Mouse (Mus musculus) T-cell, adult 2 months (primary cell): ENCODE measurements around the gene Elk4.

Experiments
- DNase-seq: peaks from one replicate; pipeline ENCODE4 v3.0.0; 2022; ENCODE audit warnings: low spot score

The Elk4 gene

GRCm38 (mm10) chr1:131987432-131987831 lies 20.0 kb upstream of the Elk4 start:
- DNase-seq: no peak

GRCm38 (mm10) chr1:131989476-131989875 lies 17.9 kb upstream of the Elk4 start:
- DNase-seq: no peak

DNA sequence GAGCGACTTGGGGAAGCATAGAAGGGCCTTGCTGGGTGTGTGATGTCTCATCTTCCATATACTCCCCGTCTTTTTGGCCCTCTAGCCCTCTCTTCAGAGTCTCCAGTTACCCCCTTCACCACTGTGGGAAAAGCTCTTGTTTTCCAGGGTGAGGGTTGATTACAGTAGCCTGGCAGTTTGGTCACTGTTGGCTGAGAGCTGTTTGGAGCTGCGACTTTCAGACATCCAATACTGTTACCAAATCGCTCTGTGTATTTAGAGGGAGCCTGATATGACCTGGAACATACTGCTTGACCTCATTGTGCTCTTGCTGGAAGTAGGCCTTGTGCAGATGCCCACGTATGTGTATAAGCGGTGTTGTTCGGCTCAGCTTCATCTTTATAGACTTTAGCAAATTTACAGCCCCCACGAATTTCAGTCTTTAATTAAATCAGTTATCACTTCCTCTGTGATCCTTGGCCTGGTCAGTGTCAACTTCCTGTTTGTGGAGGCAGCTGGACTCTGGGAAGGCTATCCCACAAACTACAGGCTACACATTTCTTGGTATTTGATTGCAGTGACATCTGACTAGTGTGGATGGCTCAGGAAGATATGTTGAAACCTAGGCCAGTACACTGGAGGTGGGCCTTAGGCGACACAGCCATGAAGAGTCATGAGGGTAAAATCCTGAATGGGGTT lies 17.2 kb upstream of the Elk4 start:
- no peak for DNase-seq

DNA sequence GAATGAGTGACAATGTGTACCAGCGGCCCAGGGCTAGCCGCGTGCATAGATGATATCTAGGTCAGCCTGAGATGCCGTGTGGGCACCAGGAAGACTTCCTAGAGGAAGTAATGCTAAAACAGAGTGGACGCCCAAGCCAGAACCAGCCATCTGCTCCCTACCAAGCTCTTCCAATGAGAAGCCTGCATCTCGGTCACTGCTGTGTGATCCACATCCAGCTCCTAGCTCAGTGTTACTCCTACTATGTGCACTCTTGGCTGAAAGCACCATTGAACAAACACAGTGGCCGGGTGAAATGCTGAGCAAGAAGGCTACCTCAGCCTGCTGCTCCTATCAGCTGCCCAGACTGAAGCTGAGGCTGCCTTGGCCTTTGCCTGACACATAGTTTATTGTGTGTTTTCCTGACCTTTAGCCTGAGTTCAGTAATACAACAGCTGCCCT lies 14.8 kb upstream of the Elk4 start:
- no peak for DNase-seq

GRCm38 (mm10) chr1:131993169-131994040 lies 14.0 kb upstream of the Elk4 start:
- DNase-seq: no peak

GRCm38 (mm10) chr1:131995062-131995461 lies 12.3 kb upstream of the Elk4 start:
- peak; percentile 68 for DNase-seq

GRCm38 (mm10) chr1:132000506-132000905 lies 6.9 kb upstream of the Elk4 start:
- peak; percentile 38 for DNase-seq

DNA sequence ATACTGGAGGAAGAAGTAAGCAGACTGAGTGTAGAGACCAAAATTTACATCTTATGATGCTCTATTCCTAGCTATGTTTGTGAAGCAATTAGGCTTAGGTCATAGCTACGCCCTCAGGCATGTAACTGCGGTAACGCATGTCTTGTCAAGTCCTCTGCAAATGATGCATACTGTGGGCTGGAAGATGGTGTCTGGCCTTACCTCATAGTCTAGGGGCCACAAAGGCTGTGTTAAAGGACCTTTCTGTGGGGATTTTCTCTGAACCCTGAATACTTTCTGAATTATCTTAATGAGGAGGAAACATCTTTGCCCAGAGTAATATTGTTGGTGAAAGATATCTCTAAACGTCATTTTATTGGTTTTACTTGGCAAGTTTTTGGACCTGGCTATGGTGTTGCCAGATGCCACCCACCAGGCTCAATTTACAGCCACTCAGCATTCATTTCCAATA lies 5.5 kb upstream of the Elk4 start:
- DNase-seq: no peak

GRCm38 (mm10) chr1:132003111-132003510 lies 4.3 kb upstream of the Elk4 start:
- no peak for DNase-seq

DNA sequence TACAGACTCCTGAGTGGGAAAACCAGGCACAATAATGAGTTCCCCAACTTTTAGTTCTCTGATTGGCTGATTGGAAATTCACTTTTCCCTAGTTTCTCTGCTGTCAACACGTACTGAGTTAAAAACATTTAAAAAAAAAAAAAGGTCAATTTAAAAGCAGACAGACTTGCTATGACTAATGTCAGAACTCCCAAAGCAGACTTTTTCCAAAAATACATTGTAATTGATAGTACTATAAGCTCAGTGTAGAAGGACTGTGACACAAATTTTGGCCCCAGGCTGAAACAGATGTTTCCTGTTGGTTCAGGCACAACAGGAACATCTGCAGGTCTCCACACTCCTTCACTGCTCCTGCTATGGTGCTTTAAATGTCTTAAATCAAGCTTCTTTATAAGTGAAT lies 3.6 kb upstream of the Elk4 start:
- DNase-seq: no peak

DNA sequence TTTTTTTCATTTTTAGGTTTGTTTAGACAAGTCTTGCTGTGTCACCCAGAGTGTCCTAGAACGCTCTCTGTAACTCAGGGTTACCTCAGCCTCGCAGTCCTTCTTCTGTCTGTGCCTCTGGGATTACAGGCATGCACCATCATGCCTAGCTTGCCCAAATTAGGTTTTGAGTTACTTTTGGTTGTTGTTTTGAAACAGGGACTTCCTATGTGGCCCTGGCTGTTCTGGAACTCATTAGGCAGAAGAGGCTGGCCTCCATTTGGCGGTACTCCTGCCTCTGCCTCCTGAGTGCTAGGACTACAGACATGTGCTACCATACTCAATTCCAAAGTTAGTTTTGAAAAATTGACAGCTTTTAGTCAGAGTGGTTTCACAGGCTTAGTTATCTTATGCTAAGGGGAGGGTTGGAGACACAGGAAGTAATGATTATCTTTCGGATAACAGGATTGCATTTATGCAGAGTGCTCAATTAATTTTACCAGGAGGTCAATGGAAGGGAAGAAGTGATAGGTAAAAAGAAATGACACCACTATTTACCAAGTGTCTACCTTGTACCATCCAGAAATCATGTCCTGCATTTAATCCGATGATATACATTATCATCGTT lies 2.7 kb upstream of the Elk4 start:
- DNase-seq: no peak

DNA sequence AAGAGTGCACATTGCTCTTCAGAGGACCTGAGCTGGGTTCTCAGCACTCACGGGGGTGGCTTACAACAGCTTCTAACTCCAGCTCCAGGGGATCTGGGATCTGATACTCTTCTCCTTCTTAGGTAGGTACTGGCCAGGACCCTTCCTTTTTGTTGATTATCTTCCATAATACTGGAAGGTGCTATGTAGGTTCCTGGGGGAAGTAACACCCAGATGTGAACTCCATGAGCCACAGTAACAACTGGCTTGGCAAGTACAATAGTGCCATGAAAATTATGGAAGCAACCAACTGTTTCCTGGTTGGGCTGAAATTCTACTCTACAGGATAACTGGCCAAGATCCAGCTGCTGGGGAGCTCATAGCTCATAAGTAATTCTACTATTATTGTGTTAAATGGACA lies 1.9 kb upstream of the Elk4 start:
- DNase-seq: no peak

DNA sequence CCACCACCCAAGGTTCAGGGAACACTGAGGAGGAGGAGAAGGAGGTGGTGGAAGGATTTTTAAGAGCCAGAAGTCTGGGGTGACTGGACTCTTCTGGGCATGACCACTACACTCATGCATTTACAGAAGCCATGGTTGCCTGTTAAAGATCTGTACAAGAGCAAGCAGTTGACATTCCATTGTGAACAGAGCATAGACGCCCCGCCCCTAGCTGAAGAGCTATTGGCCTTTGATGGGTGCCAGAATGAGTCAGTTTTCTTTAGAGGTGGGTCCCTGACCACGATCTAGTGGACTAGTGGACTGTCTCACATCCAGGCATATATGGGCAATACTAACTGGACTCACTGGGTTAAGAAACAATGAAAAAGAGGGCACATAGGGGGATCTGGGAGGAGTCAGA lies 1.4 kb upstream of the Elk4 start:
- DNase-seq: no peak

DNA sequence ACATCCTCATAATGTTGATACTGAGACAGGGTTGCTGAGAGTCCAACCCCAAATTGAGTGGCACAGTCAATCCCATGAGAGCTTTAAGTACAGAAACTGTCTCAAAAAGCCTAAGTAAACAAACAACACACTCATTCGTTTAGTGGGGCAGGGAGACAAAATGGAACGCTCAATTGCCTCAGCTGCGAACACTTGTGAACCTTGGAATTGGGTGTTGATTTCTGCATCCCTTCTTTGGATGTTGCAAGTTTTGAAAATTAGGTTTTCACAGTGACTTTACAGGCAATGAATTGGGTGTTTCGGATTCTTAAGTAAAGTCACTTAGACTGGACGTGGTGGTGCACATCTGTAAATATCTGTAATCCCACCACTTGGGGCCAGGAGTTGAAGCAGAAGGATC lies 686 bp upstream of the Elk4 start:
- DNase-seq: no peak

- peak; percentile 95 for DNase-seq
Measured at GRCm38 (mm10) chr1:132007828-132008827, 721 bp downstream of the Elk4 start.

GRCm38 (mm10) chr1:132008881-132009644 lies 1.7 kb downstream of the Elk4 start:
- no peak for DNase-seq

DNA sequence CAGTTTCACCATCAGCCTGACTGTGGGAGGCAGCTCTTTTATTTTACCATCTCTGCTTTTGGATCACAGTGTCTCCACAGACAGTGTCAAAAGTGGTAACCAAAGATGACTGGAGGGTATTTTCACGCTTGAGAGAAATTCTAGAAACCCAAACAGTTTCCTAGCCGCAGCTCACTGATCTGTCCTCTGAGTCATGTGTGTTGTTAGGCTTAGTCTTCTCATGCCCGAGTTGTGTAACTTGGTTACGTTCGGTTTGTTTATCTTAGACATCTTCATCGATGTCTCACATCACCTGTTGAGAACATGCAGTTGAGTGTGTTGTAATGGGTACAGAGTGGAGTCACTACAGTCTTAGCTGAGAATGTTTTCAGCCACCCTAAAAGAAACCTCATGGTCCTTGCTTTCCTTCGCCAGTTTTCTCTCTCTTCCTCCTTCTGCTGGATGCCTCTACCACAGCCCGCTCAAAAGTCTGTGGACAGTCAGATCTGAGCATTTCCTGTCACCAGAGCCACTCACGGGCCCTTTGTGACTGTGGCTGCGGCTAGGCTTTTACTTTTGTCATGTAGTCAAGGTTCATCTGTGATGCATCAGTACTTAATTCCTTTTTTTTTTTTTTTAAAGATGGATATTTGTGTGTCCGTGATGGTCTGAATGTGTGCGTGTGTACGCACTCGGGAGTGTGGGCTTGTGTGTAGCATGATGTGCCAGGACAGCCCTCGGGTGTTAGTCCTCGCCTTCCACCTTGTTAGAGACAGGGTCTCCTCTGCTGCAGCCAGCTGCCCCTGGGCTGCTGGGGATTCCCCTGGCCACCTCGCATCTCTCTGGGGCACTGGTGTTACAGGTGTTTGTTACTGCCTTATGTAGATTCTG lies 3.5 kb downstream of the Elk4 start:
- DNase-seq: peak; percentile 85

GRCm38 (mm10) chr1:132011785-132012184 lies 4.4 kb downstream of the Elk4 start:
- no peak for DNase-seq

DNA sequence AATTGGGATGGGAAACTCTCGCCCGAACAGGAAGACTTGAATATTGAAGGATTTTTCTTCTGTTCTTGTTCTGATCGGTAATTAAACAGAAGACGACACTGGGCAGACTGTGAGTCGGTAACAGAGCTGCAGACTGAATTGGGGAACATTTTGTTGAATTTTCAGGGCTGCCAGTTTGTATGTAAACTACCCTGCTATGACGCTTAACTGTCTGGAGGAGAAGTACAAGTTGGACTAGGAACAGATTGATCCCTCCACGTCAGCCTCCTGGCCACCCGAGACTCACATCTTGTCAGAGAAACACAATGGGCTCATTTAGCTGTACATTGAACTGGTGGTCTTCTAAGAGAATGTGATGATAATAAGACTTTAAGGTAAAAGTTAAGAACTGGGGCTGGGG lies 5.5 kb downstream of the Elk4 start:
- no peak for DNase-seq

GRCm38 (mm10) chr1:132014800-132015199 lies 7.4 kb downstream of the Elk4 start:
- DNase-seq: peak; percentile 47
